Mouse (Mus musculus) thymus, adult 2 months (tissue): ENCODE results near the gene Rpl34. TPM values are rescaled to one million over a fixed set of nuclear protein-coding genes. Genes with fewer than 3 reads are reported as not detected.

ENCODE experiments used
- DNase-seq: peaks from one replicate; pipeline ENCODE4 v3.0.0; 2021
- H3K27ac ChIP-seq: fragments of 200-500 bp; 2 replicates; pipeline ENCODE4 v1.5.1; 2012; ENCODE audit warnings: low read length, control low read depth; ENCODE audit not compliant: control insufficient read depth, insufficient read depth
- H3K27me3 ChIP-seq: fragments of 200-500 bp; 2 replicates; pipeline ENCODE4 v1.6.1; 2012; ENCODE audit warnings: mild to moderate bottlenecking, low read length, moderate library complexity, mixed read lengths; ENCODE audit not compliant: control insufficient read depth, insufficient read depth
- H3K36me3 ChIP-seq: fragments of 200-500 bp; 2 replicates; pipeline ENCODE4 v1.6.1; 2012; ENCODE audit warnings: mild to moderate bottlenecking, low read length, moderate library complexity; ENCODE audit not compliant: control insufficient read depth, insufficient read depth
- H3K4me1 ChIP-seq: fragments of 200-500 bp; replicated peaks from 2 replicates; pipeline ENCODE4 v1.6.1; 2012; ENCODE audit warnings: low read length; ENCODE audit not compliant: control insufficient read depth, insufficient read depth
- H3K4me3 ChIP-seq: fragments of 200-500 bp; 2 replicates; pipeline ENCODE4 v1.5.1; 2012; ENCODE audit warnings: mild to moderate bottlenecking, low read length, control low read depth, moderate library complexity; ENCODE audit not compliant: control insufficient read depth, insufficient read depth
- CTCF ChIP-seq: fragments of 200-500 bp; IDR thresholded peaks from 2 replicates; pipeline ENCODE4 v1.5.1; 2012; ENCODE audit warnings: mild to moderate bottlenecking, control low read depth, low read length, moderate library complexity, borderline replicate concordance; ENCODE audit not compliant: control insufficient read depth, poor library complexity, insufficient read depth; ENCODE audit errors: extremely low read depth
- POLR2A ChIP-seq: fragments of 200-500 bp; IDR thresholded peaks from 2 replicates; pipeline ENCODE4 v1.6.1; 2012; ENCODE audit warnings: mild to moderate bottlenecking, low read length, control low read depth, moderate library complexity; ENCODE audit not compliant: control insufficient read depth, poor library complexity, insufficient read depth; ENCODE audit errors: extremely low read depth
- WGBS: fragments of 180-500 bp; shearing (Covaris S2); methylation state at CpG from one replicate; pipeline ENCODE4 v1.1.7; 2018; 5-methylcytosine and 5-hydroxymethylcytosine counted together
- polyA plus RNA-seq: library from polyadenylated mRNA; depleted of rRNA; stranded (reverse); fragments of >200 nt; gene quantifications from 2 replicates; pipeline ENCODE4 v1.2.3, GENCODE M21; 2012

Rpl34 gene
- polyA plus RNA-seq, 1 experiment, result 2,577 TPM

DNA sequence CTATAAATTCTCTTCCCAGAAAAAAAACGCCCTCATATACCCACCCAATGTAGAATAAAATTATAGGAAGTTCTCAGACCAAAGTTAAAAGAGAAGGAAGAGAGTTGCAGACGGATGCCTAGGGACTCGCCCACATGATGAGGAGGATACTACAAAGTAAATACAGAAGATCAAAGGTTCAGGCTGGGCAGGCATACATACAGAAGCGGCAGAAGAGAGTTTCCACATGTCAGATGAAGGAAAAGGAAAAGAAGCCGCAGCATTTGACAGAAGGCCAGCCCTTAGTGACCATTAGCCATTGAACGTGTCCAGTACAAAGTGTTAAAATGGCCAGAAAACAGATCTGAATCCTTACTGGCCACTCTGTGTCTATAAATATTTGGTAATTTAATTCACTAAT, 17.3 kb downstream of the Rpl34 start:
- peaks cover 4% of the 10 kb centered on the region for H3K4me1 ChIP-seq
- TF ChIP-seq CTCF (no peak), POLR2A (no peak)
- no peak overlapping the region for H3K4me3 ChIP-seq
- no peak overlapping the region for H3K27ac ChIP-seq
- no peaks in the 10 kb centered on the region for H3K36me3 ChIP-seq
- H3K27me3 ChIP-seq, result no peaks in the 10 kb centered on the region
- WGBS, result 48% methylated on average over 6 of the region's 6 CpGs
- DNase-seq, result no peak

DNA sequence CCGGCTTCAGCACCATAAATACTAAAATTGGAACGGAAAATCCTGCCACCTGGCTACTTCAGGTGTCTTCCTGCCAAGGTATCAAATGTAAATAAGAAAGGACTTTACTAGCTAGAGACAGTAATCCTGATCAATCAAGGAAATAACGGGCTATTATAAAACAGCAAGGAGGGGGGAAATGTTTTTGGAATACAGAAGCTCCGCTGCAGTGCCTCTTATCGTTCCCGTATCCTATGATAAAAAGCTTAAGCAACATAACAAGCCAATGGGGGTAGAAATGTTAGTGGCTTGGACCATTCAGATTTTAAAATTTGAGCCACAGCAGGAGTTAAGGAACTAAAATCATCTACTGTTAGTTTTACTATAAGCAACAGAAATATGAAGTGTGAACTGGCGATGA, 20.1 kb downstream of the Rpl34 start:
- TF ChIP-seq POLR2A (no peak), CTCF (no peak)
- Histone ChIP-seq H3K27ac (no peak overlapping the region), H3K4me1 (peaks cover 6% of the 10 kb centered on the region), H3K4me3 (no peak overlapping the region), H3K27me3 (no peaks in the 10 kb centered on the region), H3K36me3 (no peaks in the 10 kb centered on the region)
- WGBS, result 66% methylated on average over 7 of the region's 7 CpGs
- DNase-seq, result no peak

DNA sequence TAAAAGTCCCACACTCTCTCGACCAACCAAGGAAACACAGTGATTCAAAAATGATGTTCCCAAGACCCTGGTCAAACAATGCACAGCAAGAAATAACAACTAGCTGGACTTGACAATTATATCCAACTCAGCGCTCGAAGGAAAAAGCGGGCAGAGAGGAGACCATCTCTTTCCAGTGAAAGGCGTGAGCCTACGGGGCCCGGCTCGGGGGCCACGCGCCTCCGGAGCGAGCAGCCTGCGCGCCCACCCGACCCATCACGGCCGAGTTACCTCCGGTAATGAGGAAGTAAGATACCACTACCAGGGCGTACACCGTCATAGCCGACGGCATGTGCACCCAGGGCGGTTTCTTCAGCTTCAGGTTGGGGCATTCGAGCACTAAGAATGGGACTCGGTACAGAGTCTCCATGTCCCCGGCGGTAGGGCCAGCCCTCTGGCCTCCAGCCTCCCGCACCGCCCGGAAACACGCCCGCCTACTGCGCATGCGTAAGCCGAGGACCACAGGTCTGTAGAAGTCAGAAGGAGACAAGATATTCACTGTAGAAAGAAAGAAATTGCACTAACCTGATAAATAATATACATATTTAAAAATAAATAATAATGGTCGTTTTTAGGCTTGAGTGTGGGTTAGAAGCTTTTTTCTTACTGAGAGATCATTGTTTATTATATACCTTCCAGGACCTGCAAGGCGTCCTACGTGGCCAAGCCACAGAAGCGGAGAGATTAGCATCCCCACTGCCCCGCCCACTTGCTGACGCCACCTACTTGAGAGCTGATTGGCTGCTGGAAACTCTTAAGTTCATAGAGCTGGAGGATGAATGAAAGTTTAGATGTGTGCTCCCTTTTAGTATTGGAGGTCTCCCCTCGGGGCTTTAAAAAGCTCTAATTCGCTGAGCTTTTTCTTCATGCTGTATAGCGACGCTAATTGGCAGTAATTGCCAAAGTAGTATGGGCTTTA, 21.0 kb downstream of the Rpl34 start, which contains the start of gene Ostc:
Gene Ostc, minus strand, starts transcription at position 478 of the 958 bp plus-strand sequence.
- H3K36me3 ChIP-seq, result no peaks in the 10 kb centered on the region; the same call in 1 of the 2 replicates
- under 1% methylated on average over 45 of the region's 45 CpGs for WGBS

DNA sequence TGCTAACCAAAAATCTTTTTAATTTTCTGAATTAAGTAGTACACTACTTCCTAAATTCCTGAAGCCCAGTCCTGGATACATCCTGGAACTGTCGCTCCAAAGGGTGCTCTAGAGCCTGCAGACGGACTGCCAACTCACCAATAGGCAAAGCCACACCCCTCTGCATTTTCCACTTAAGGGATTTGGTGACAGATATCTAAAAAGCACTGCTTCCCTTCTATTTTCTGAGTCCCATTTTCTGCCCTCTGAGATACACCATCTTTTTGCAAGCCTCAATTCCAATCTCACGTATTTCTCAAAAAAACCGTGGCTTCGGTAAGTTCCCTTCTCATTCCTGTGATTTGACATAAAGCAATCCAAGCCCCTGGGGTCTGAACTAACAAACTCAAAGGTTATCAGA, 21.7 kb downstream of the Rpl34 start:
- TF ChIP-seq POLR2A (no peak), CTCF (no peak)
- 2% methylated on average over 5 of the region's 5 CpGs for WGBS
- Histone ChIP-seq H3K36me3 (peaks cover 2% of the 10 kb centered on the region), H3K4me3 (no peak overlapping the region), H3K27me3 (no peaks in the 10 kb centered on the region), H3K27ac (no peak overlapping the region), H3K4me1 (peaks cover 3% of the 10 kb centered on the region)
- DNase-seq, result no peak

More for the DNA sequence above, 21.0 kb downstream of the Rpl34 start, which contains the start of gene Ostc:
- DNase-seq, result peak; percentile 96
- peak within 1 kb of the TSS; percentile 92 for H3K4me3 ChIP-seq
- TF ChIP-seq POLR2A, result peak; percentile 89
- TF ChIP-seq CTCF, result 0 out of 2 replicates have a peak, but pooled peaks have one; percentile 41
- H3K4me1 ChIP-seq, result peaks cover 3% of the 10 kb centered on the region
- no peaks in the 10 kb centered on the region for H3K27me3 ChIP-seq
- H3K27ac ChIP-seq, result peak within 1 kb of the TSS; percentile 29; the same call in 1 of the 2 replicates

DNA sequence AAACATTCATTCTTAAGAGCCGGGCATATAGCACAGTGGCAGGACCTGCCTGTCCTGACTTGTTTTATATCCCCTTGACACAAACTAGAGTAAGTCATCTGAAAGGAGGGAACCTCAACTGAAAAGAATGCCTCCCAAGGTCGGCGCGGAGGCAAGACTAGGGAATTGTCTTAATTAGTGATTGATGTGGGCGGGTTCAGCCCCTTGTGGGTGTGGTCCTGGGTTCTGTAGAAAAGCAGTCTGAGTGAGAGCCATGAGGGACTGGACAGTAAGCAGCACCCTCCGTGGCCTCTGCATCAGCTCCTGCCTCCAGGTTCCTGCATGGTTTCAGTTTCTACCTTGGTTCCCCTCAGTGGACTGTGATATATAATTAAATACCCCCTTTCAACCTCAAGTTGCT, 27.9 kb downstream of the Rpl34 start:
- no peak for TF ChIP-seq POLR2A
- TF ChIP-seq CTCF, result no peak
- H3K36me3 ChIP-seq, result peaks cover 37% of the 10 kb centered on the region

DNA sequence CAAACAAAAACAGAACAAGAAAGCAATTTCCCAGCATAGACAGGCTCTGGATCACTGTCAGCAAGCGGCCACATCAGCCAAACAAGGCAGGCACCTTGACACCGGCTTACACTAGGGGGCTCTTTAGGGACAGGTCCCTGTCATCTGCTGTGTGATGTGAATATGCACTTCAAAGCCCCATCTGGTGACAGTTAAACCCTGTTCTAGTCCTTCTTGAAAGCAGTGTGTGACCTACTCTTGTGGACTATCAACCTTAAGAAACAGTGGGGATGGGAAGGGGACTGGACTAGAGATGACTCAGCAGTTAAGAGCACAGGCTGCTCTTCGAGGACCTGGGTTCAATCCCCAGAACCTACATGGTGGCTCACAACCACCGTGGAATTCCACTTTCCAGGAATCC, 32.6 kb downstream of the Rpl34 start:
- DNase-seq, result no peak
- Histone ChIP-seq H3K4me1 (no peaks in the 10 kb centered on the region), H3K4me3 (no peak overlapping the region), H3K27ac (no peak overlapping the region), H3K36me3 (peaks cover 30% of the 10 kb centered on the region), H3K27me3 (no peaks in the 10 kb centered on the region)
- no peak for TF ChIP-seq CTCF
- no peak for TF ChIP-seq POLR2A
- 91% methylated on average over 4 of the region's 4 CpGs for WGBS

More for the DNA sequence above, 27.9 kb downstream of the Rpl34 start:
- Histone ChIP-seq H3K4me3 (no peak overlapping the region), H3K4me1 (no peaks in the 10 kb centered on the region), H3K27ac (no peak overlapping the region), H3K27me3 (no peaks in the 10 kb centered on the region)
- no peak for DNase-seq
- WGBS, result 95% methylated on average over 6 of the region's 6 CpGs

DNA sequence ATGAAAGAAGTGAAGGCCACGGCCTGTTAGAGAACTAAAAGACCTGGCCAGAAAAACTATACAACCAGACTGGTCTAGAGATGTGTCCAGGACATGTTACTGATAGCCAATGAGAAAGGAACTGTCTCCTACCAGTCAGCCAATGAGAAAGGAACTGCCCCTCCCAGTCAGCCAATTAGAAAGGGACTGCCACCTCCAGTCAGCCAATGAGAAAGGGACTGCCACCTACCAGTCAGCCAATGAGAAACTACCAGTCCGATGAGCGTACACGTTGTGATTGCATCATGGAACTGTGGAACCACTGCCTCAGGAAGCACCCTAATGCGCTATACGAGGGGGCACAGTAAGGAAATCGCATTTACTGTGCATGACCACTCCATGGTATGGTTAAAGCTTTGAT, 35.5 kb downstream of the Rpl34 start:
- Histone ChIP-seq H3K4me3 (no peak overlapping the region), H3K27ac (no peak overlapping the region), H3K4me1 (peaks cover 7% of the 10 kb centered on the region), H3K36me3 (peaks cover 4% of the 10 kb centered on the region; the same call in 1 of the 2 replicates), H3K27me3 (no peaks in the 10 kb centered on the region)
- TF ChIP-seq POLR2A (no peak), CTCF (no peak)
- DNase-seq, result no peak
- WGBS, result 95% methylated on average over 7 of the region's 7 CpGs
